Mouse (Mus musculus): ENCODE measurements at regions not wholly inside any gene's neighbourhood (a gene's known extent, or its start where the extent isn't known, plus 50 kb on each side); places are given as distances from the start of the nearest gene placed in this dataset.
"Not testable (repeated sequence)": the region's sequence is repeated elsewhere in the genome, so short reads cannot be mapped to it uniquely, and the experiment has no call there.

DNA sequence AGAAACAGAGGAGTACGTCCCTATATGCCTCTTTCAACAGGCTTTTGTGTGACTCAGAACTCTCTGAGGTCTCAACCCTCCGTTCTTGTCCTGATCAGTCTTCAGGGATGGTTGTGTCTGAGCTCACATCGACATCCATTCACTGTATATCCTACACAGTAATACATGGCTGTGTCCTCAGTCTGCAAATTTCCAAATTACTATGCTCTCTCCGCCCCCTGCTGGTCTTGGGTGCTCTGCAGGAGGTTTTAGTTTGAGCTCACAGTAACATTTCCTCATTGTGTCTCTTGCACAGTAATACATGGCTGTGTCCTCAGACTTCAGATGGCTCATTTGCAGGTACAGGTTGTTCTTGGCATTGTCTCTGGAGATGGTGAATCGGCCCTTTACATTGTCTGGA, 53.5 kb downstream of the Adam6a start:
- H3K4me1 ChIP-seq (ENCODE audit: control insufficient read depth, insufficient read depth, low read length); DNase-seq; H3K27me3 ChIP-seq (ENCODE audit: control insufficient read depth, insufficient read depth, low read length); H3K27ac ChIP-seq (ENCODE audit: insufficient read depth, low read length); H3K4me3 ChIP-seq (replicated peaks; ENCODE audit: insufficient read depth, low read depth, low read length): not testable (repeated sequence)
- 68% methylated on average over 5 of the region's 5 CpGs for WGBS

DNA sequence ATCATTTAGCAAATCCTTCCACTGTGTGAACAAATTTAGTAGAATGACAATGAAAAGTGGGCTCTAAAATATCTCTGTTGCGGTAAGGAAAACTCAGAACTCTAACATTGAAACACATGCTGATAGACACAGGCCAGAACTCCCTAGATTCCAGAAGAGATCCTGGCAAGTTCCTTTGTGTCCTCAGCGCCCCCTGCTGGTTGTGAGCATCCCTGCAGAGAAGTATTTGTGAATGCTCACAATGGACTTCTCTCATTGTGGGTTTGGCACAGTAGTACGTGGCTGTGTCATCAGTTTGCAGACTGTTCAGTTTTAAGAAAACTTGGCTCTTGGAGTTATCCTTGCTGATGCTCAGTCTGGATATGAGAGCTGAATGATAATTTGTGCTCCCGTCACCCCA, 67.2 kb downstream of the Adam6a start:
- Histone ChIP-seq H3K4me3 (replicated peaks; ENCODE audit: insufficient read depth, low read depth, low read length) (no peak overlapping the region), H3K27me3 (ENCODE audit: control insufficient read depth, insufficient read depth, low read length) (no peaks in the 10 kb centered on the region), H3K27ac (ENCODE audit: insufficient read depth, low read length) (no peak overlapping the region), H3K4me1 (ENCODE audit: control insufficient read depth, insufficient read depth, low read length) (no peaks in the 10 kb centered on the region)
- 40% methylated on average over 4 of the region's 4 CpGs for WGBS
- TF ChIP-seq POLR2A (IDR thresholded peaks at IDR 0.05; ENCODE audit: borderline replicate concordance, insufficient read depth, low read length) (no peak), CTCF (IDR thresholded peaks at IDR 0.05; ENCODE audit: borderline replicate concordance, insufficient read depth, low read depth, low read length) (no peak)
- DNase-seq: peak in 1 of 2 experiments; percentile 5

DNA sequence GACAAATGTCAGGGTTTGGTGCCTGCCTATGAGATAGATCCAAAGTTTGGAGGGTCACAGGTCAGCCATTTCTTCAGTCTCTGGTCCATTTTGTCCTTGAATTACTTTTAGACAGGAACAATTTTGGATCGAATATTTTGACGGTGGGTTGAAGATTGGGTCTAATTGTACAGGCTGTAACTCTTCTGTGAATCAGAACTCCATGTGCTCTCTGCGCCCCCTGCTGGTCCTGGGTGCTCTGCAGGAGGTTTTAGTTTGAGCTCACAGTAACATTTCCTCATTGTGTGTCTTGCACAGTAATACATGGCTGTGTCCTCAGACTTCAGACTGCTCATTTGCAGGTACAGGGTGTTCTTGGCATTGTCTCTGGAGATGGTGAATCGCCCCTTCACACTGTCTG, 81.5 kb downstream of the Adam6a start:
- not testable (repeated sequence) for H3K4me1 ChIP-seq (ENCODE audit: control insufficient read depth, insufficient read depth, low read length); H3K27me3 ChIP-seq (ENCODE audit: control insufficient read depth, insufficient read depth, low read length); H3K4me3 ChIP-seq (replicated peaks; ENCODE audit: insufficient read depth, low read depth, low read length); H3K27ac ChIP-seq (ENCODE audit: insufficient read depth, low read length); DNase-seq
- 40% methylated on average over 4 of the region's 4 CpGs for WGBS

DNA sequence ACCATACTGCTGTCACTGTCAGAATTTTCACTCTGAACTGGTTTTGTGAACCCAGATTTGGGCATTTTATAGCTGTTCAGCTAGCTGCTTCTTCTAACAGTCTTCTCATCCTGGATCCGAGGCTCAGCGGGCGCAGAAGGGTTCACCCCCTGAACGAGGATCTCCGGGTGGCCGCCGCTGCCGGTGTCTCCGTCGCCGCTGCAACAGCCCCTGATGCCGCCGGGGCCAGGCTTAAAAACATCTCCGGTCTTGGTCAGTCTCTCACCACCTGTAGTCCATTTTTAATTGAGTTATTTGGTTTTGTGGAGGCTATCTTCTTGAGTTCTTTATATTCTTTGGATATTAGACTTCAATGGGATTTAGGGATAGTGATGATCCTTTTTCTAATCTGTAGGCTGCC, 87.1 kb downstream of the Adam6a start:
- H3K4me3 ChIP-seq (replicated peaks; ENCODE audit: insufficient read depth, low read depth, low read length); H3K27me3 ChIP-seq (ENCODE audit: control insufficient read depth, insufficient read depth, low read length); DNase-seq; H3K27ac ChIP-seq (ENCODE audit: insufficient read depth, low read length); H3K4me1 ChIP-seq (ENCODE audit: control insufficient read depth, insufficient read depth, low read length): not testable (repeated sequence)
- WGBS: 92% methylated on average over 14 of the region's 14 CpGs

Measured in cerebellum, adult 2 months (tissue).